Mouse (Mus musculus): Measurements from ENCODE around the gene Prune1.

DNA sequence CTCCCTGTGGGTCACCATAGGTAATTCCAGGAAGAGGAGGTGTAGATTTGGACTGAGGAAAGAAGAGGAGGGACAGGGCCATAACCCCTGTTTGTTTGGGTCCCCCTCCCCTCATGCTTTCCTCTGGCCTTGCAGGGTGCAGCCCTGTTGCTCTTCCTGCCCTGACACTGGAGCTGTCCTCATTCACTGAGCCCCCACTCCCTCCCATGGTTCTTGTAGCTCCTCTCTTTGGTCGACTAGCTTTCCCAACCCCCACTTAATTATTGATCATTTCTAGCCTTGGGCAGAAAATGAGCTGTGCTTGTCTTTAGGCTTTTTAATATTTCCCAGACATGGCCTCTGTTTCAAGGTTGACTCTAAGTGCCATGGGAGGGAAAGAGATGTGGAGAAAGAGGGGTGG lies 2.2 kb upstream of the Prune1 start:
- TF ChIP-seq EP300 (IDR thresholded peaks at IDR 0.05; ENCODE audit: low read depth) (no peak), CTCF (IDR thresholded peaks at IDR 0.05; ENCODE audit: low read depth) (no peak)
